Mouse (Mus musculus) retina, adult 2 months (tissue): ENCODE results near the gene Vti1a.

Experiments used
- DNase-seq: peaks from one replicate; pipeline ENCODE4 v3.0.0-alpha.2; 2012; ENCODE audit warnings: low read depth, low spot score

Vti1a gene

GRCm38 (mm10) chr19:55456325-55457091 is 140.4 kb downstream of the Vti1a start:
- DNase-seq: no peak

GRCm38 (mm10) chr19:55461963-55462362 is 145.9 kb downstream of the Vti1a start:
- DNase-seq: no peak

GRCm38 (mm10) chr19:55463670-55464069 is 147.6 kb downstream of the Vti1a start:
- DNase-seq: no peak

GRCm38 (mm10) chr19:55469301-55470051 is 153.4 kb downstream of the Vti1a start:
- DNase-seq: no peak

GRCm38 (mm10) chr19:55472582-55472981 is 156.5 kb downstream of the Vti1a start:
- no peak for DNase-seq

- no peak for DNase-seq
These were observed 158.1 kb downstream of the Vti1a start for GRCm38 (mm10) chr19:55474225-55474624.

GRCm38 (mm10) chr19:55480526-55480925 is 164.4 kb downstream of the Vti1a start:
- no peak for DNase-seq

- no peak for DNase-seq
These were observed 165.2 kb downstream of the Vti1a start for GRCm38 (mm10) chr19:55481308-55481707.

GRCm38 (mm10) chr19:55483526-55483925 is 167.4 kb downstream of the Vti1a start:
- no peak for DNase-seq

- no peak for DNase-seq
These were observed 168.5 kb downstream of the Vti1a start for GRCm38 (mm10) chr19:55484559-55484958.

GRCm38 (mm10) chr19:55486473-55486872 is 170.4 kb downstream of the Vti1a start:
- DNase-seq: no peak

GRCm38 (mm10) chr19:55491126-55492076 is 175.3 kb downstream of the Vti1a start:
- no peak for DNase-seq

GRCm38 (mm10) chr19:55496333-55496732 is 180.2 kb downstream of the Vti1a start:
- no peak for DNase-seq

GRCm38 (mm10) chr19:55499179-55499863 is 183.2 kb downstream of the Vti1a start:
- no peak for DNase-seq

- no peak for DNase-seq
These were observed 185.9 kb downstream of the Vti1a start for GRCm38 (mm10) chr19:55501985-55502384.

- DNase-seq: no peak
These were observed 187.7 kb downstream of the Vti1a start for GRCm38 (mm10) chr19:55503771-55504170.

GRCm38 (mm10) chr19:55507748-55508147 is 191.7 kb downstream of the Vti1a start:
- DNase-seq: no peak

GRCm38 (mm10) chr19:55508239-55508638 is 192.1 kb downstream of the Vti1a start:
- DNase-seq: no peak

- DNase-seq: no peak
These were observed 192.9 kb downstream of the Vti1a start for GRCm38 (mm10) chr19:55508965-55509364.

- DNase-seq: no peak
These were observed 193.5 kb downstream of the Vti1a start for GRCm38 (mm10) chr19:55509618-55510017.

GRCm38 (mm10) chr19:55513941-55514340 is 197.8 kb downstream of the Vti1a start:
- DNase-seq: no peak
